Mouse (Mus musculus) lung, adult 2 months (tissue): ENCODE measurements at regions not wholly inside any gene's neighbourhood (a gene's known extent, or its start where the extent isn't known, plus 50 kb on each side); places are given as distances from the start of the nearest gene placed in this dataset.

Source experiments
- CTCF ChIP-seq: fragments of 200-500 bp; IDR thresholded peaks from 2 replicates; pipeline ENCODE4 v1.5.1; 2011; ENCODE audit warnings: mild to moderate bottlenecking, low read length, control low read depth; ENCODE audit not compliant: insufficient read depth
- POLR2A ChIP-seq: fragments of 200-500 bp; IDR thresholded peaks from 2 replicates; pipeline ENCODE4 v1.6.1; 2011; ENCODE audit warnings: low read depth, mild to moderate bottlenecking, control low read depth, low read length, borderline replicate concordance; ENCODE audit errors: extremely low read depth

DNA sequence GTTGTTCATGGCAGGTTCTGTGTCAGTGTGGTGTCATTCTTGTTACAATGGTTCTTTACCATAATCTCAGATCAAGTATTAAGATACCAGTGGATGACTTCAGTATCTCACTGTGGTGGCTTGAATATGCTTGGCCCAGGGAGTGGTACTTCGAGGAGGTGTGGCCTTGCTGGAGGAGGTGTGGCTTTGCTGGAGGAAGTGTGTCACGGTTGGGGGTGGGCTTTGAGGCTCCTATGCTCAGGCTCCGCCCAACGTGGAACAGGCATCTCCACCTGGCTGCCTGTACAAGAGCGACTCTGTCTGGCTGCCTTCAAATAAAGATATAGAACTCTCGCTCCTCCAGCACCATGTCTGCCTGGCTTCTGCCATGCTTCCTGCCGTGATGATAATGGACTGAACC, 63.6 kb downstream of the Cd2 start:
- TF ChIP-seq CTCF (no peak), POLR2A (no peak)
